Mouse (Mus musculus) effector memory CD4-positive, alpha-beta T cell, adult 7 months (primary cell): ENCODE data around the gene 1700123K08Rik. TPM values are rescaled to one million over a fixed set of nuclear protein-coding genes. Genes with fewer than 3 reads are reported as not detected.

Source experiments
- polyA plus RNA-seq: library from polyadenylated mRNA; unstranded; fragments of 100-300 nt; shearing (Covaris generic); gene quantifications from one replicate; pipeline ENCODE4 v1.2.1, GENCODE M21; 2017

1700123K08Rik gene
- not detected for polyA plus RNA-seq

DNA sequence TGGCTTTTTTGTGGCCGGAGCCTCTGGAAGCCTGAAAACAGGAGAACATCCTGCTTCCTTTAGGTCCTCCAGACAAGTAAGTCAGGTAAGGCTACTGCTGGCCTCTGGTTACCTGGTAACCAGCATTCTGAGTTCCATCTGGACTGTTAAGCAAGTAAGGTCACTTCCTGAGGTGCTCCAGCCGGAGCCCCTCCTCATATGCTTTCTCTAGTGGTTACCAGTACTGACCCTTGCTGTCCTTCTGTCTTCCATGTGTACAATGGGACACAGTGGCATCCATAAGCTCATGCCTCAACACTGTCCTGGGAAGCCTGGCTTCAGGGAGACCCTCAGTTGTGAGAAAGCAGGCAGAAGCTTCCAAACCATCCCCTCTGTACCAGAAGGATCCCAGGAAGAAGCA, at the start of gene 1700123K08Rik:
Gene 1700123K08Rik, minus strand, starts transcription at position 101 of the 400 bp plus-strand sequence.

Other genes with a start within 250 kb of the 1700123K08Rik start
- gene Pvrig, start 222.8 kb downstream of the 1700123K08Rik start, polyA plus RNA-seq = 5.2 TPM
- 8.0 TPM for gene Zfp157, start 123.2 kb downstream of the 1700123K08Rik start, polyA plus RNA-seq
- gene Zfp68, start 55.0 kb upstream of the 1700123K08Rik start, polyA plus RNA-seq = 78.1 TPM
- 1.4 TPM for gene A430033K04Rik, start 58.1 kb upstream of the 1700123K08Rik start, polyA plus RNA-seq
- 1.1 TPM for gene Fam20c, start 189.8 kb upstream of the 1700123K08Rik start, polyA plus RNA-seq